Mouse (Mus musculus): Measurements from ENCODE around the gene Ephb4. TPM values are rescaled to one million over a fixed set of nuclear protein-coding genes. Genes with fewer than 3 reads are reported as not detected.
A peak's percentile ranks its signal among the peaks of the same experiment; 100 is the strongest.

Gene Ephb4
- polyA plus RNA-seq, 1 experiment from 2014 or later: 5.8 TPM

DNA sequence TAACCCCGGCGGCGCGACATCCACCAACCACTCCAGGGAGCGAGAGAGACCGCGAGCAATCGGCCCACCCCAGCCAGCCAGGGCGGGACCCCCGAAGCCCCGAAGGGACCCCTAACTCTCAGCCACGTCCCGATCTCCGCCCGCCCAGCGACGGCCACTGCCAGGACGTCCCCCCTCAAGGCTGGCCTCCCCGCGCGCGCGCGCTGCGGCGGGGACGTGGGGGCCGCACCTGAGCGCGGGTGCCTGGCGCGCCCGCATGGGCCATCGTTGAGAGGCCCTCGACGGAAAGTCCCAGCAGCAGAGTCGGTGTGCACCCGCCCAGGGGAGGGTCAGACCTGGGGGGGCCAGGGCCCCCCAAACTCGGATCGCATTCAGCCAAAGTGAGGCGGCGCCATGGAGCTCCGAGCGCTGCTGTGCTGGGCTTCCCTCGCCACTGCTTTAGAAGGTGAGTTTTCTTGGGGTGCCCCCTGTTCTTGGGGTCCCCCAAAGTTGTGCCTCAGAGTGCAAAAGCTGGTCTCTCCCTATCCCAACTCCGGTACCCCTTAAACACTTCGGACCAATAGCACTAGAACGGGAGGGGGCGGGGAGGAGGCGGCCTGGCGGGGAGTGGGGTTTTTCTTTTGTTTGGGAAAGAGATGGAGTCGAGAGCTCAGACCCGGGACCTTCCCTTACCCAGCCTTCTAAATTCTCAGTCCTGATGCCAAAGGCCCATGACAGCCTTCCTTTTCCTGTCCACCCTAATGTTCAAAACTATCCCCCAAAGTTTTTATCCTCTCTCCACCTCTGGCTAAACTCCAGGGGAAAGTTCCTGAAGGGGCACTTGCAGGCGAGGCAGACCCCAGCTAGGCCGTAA, 522 bp downstream of the Ephb4 start:
- Histone ChIP-seq H3K27ac (ENCODE audit: low read depth, low read length) (peak overlapping the region; percentile 78), H3K9ac (ENCODE audit: low read depth, low read length) (peak overlapping the region; percentile 69), H3K4me1 (ENCODE audit: control insufficient read depth, insufficient read depth, low read depth, low read length) (peaks cover 18% of the 10 kb centered on the region), H3K4me3 (ENCODE audit: low read length) (peak overlapping the region; percentile 59), H3K27me3 (replicated peaks; ENCODE audit: control insufficient read depth, insufficient read depth, low read length) (peaks cover 5% of the 10 kb centered on the region; the same call in 1 of the 2 replicates), H3K4me2 (ENCODE audit: low read length) (peak overlapping the region; percentile 81), H3K36me3 (ENCODE audit: control insufficient read depth, insufficient read depth, low read length) (no peaks in the 10 kb centered on the region), H3K9me3 (ENCODE audit: control insufficient read depth, low read length) (no peaks in the 10 kb centered on the region)
- WGBS: under 1% methylated on average over 55 of the region's 55 CpGs
- ATAC-seq: peak; percentile 83

DNA sequence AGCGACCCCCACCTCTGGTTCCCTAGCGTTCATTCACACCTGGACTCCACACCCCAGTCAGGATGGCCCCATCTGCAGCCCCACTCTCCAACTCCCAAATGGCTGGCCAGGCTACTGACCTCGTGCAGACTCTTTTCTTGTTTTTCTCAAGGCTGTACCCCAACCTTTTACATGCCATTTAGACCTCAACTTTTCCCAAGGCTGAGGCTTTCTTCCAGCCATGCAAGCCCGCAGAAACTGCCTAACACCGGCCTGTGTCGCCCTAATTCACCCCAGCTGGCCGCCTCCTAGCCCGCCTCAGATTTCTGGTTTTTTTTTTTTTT, 1.1 kb downstream of the Ephb4 start:
- no peaks in the 10 kb centered on the region for H3K36me3 ChIP-seq (ENCODE audit: control insufficient read depth, insufficient read depth, low read length)
- no peaks in the 10 kb centered on the region for H3K9me3 ChIP-seq (ENCODE audit: control insufficient read depth, low read length)
- no peak for ATAC-seq
- peak overlapping the region; percentile 81 for H3K4me2 ChIP-seq (ENCODE audit: low read length)
- peak overlapping the region; percentile 69 for H3K9ac ChIP-seq (ENCODE audit: low read depth, low read length)
- peaks cover 18% of the 10 kb centered on the region for H3K4me1 ChIP-seq (ENCODE audit: control insufficient read depth, insufficient read depth, low read depth, low read length)
- H3K4me3 ChIP-seq (ENCODE audit: low read length): peak overlapping the region; percentile 59
- H3K27me3 ChIP-seq (replicated peaks; ENCODE audit: control insufficient read depth, insufficient read depth, low read length): peaks cover 5% of the 10 kb centered on the region; the same call in 1 of the 2 replicates
- peak overlapping the region; percentile 40 for H3K27ac ChIP-seq (ENCODE audit: low read depth, low read length)
- 5% methylated on average over 8 of the region's 8 CpGs for WGBS

DNA sequence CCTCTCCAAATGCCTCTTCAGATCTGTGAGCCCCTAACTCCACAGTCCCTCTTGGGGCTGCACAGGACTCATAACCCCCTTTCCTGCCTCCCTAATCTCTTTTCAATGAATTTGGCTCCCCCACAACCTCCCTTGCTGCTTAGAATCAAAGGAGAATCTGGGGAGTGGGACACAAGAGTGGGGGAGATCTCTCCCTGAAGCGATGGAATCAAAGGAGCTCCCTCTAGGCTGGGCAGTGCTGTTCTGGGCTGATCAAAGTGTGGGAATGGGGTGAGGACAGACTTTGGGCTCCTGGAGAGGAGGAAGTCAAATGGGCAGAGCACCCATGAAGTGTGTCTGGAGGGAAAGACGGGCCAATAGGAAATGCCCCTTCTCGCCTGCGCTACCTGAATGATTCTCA, 1.5 kb downstream of the Ephb4 start:
- peak overlapping the region; percentile 81 for H3K4me2 ChIP-seq (ENCODE audit: low read length)
- H3K27ac ChIP-seq (ENCODE audit: low read depth, low read length): no peak overlapping the region
- H3K27me3 ChIP-seq (replicated peaks; ENCODE audit: control insufficient read depth, insufficient read depth, low read length): peaks cover 5% of the 10 kb centered on the region; the same call in 1 of the 2 replicates
- 15% methylated on average over 4 of the region's 4 CpGs for WGBS
- no peaks in the 10 kb centered on the region for H3K36me3 ChIP-seq (ENCODE audit: control insufficient read depth, insufficient read depth, low read length)
- no peak for ATAC-seq
- peak overlapping the region; percentile 69 for H3K9ac ChIP-seq (ENCODE audit: low read depth, low read length)
- H3K9me3 ChIP-seq (ENCODE audit: control insufficient read depth, low read length): no peaks in the 10 kb centered on the region
- H3K4me1 ChIP-seq (ENCODE audit: control insufficient read depth, insufficient read depth, low read depth, low read length): peaks cover 18% of the 10 kb centered on the region
- peak overlapping the region; percentile 59 for H3K4me3 ChIP-seq (ENCODE audit: low read length)

DNA sequence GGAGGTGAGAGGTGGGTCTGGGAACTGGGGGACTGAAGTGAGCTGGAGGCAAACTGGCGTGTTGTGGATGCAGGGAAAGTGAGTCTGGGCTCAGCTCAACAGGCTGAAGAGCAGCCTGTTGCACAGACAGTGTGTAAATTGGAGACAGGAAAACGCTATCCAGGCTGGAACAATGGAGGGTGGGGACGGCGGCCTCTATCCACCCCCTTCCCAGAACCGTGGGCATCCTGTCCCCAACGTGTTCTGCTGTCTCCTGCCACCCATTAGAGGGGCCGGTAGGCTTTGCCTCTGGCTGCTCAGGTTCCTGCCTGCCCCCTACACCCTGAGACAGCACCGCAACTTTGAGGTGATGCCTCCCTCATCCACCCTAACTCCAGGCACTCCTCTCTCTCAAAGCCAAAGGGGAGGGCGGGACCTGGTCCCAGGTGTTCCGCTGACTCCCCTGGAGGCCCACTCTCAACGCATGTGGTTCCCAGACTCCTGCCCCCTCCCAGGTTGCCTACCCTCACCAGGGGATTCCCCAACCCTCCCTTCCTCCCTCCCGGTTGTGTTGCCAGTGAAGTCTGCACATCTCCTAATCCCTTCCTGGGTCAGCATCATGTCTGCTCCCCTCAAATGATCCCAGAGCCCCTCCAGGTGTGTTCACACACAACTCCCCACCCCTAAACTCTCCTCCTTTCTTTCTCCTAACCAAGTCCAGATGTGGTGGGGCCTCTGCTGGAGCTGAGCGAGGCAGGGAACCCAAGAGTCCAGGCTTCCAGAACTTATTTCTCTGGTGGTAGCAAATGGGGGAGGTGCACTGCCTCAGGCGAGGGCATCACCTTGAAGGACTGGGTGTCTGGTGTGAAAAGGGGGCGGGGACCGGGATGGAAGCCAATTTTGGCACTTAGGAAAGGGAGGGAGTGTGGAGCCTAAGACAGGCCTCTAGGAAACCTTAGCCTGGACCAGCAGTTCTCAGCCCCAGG, 2.4 kb downstream of the Ephb4 start:
- peaks cover 18% of the 10 kb centered on the region for H3K4me1 ChIP-seq (ENCODE audit: control insufficient read depth, insufficient read depth, low read depth, low read length)
- H3K27me3 ChIP-seq (replicated peaks; ENCODE audit: control insufficient read depth, insufficient read depth, low read length): peaks cover 5% of the 10 kb centered on the region; the same call in 1 of the 2 replicates
- H3K4me3 ChIP-seq (ENCODE audit: low read length): peak overlapping the region; percentile 59
- H3K36me3 ChIP-seq (ENCODE audit: control insufficient read depth, insufficient read depth, low read length): no peaks in the 10 kb centered on the region
- 24% methylated on average over 16 of the region's 16 CpGs for WGBS
- no peaks in the 10 kb centered on the region for H3K9me3 ChIP-seq (ENCODE audit: control insufficient read depth, low read length)
- peak overlapping the region; percentile 24; the same call in 1 of the 2 replicates for H3K9ac ChIP-seq (ENCODE audit: low read depth, low read length)
- no peak overlapping the region for H3K27ac ChIP-seq (ENCODE audit: low read depth, low read length)
- no peak for ATAC-seq
- H3K4me2 ChIP-seq (ENCODE audit: low read length): peak overlapping the region; percentile 81

DNA sequence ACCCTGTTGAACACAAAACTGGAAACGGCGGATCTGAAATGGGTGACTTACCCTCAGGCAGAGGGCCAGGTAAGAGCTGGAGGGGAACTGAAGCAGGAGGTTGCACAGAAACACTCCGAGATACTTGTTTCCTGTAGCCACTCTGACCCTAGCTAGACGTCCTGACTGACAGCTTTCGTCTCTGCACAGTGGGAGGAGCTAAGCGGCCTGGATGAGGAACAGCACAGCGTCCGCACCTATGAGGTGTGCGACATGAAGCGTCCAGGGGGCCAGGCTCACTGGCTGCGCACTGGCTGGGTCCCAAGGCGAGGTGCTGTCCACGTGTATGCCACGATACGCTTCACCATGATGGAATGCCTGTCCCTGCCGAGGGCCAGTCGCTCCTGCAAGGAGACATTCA, 4.2 kb downstream of the Ephb4 start:
- 90% methylated on average over 17 of the region's 17 CpGs for WGBS
- Histone ChIP-seq H3K27me3 (replicated peaks; ENCODE audit: control insufficient read depth, insufficient read depth, low read length) (peaks cover 5% of the 10 kb centered on the region; the same call in 1 of the 2 replicates), H3K9me3 (ENCODE audit: control insufficient read depth, low read length) (no peaks in the 10 kb centered on the region), H3K4me3 (ENCODE audit: low read length) (no peak overlapping the region), H3K36me3 (ENCODE audit: control insufficient read depth, insufficient read depth, low read length) (no peaks in the 10 kb centered on the region), H3K9ac (ENCODE audit: low read depth, low read length) (no peak overlapping the region), H3K4me1 (ENCODE audit: control insufficient read depth, insufficient read depth, low read depth, low read length) (peaks cover 12% of the 10 kb centered on the region), H3K4me2 (ENCODE audit: low read length) (no peak overlapping the region), H3K27ac (ENCODE audit: low read depth, low read length) (no peak overlapping the region)
- no peak for ATAC-seq

DNA sequence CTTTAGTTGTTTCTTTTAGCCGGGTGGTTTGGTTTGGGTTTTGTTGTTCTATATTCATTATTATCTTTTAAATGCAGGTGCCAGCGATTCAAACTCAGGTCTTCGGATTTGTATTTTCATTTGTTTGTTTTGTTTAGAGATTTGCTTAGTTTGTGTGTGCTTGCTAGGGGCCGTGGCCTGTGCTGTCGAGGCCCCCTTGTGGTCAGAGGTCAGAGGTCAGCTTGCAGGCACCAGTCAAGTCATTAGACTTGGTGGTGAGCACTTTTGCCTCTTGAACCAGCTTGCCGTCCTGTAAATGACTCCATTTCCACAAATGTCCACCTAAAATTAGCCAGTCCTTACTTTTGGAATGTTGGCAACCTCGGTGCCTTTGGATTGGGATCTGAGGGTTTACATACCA, 8.5 kb downstream of the Ephb4 start:
- H3K4me2 ChIP-seq (ENCODE audit: low read length): no peak overlapping the region
- H3K9ac ChIP-seq (ENCODE audit: low read depth, low read length): no peak overlapping the region
- H3K9me3 ChIP-seq (ENCODE audit: control insufficient read depth, low read length): no peaks in the 10 kb centered on the region
- WGBS: 43% methylated on average over 7 of the region's 7 CpGs
- no peak for ATAC-seq
- H3K27ac ChIP-seq (ENCODE audit: low read depth, low read length): no peak overlapping the region
- no peak overlapping the region for H3K4me3 ChIP-seq (ENCODE audit: low read length)
- 0 out of 2 replicates have a peak, but pooled peaks cover 5% of the 10 kb centered on the region for H3K36me3 ChIP-seq (ENCODE audit: control insufficient read depth, insufficient read depth, low read length)
- H3K4me1 ChIP-seq (ENCODE audit: control insufficient read depth, insufficient read depth, low read depth, low read length): no peaks in the 10 kb centered on the region
- H3K27me3 ChIP-seq (replicated peaks; ENCODE audit: control insufficient read depth, insufficient read depth, low read length): no peaks in the 10 kb centered on the region

DNA sequence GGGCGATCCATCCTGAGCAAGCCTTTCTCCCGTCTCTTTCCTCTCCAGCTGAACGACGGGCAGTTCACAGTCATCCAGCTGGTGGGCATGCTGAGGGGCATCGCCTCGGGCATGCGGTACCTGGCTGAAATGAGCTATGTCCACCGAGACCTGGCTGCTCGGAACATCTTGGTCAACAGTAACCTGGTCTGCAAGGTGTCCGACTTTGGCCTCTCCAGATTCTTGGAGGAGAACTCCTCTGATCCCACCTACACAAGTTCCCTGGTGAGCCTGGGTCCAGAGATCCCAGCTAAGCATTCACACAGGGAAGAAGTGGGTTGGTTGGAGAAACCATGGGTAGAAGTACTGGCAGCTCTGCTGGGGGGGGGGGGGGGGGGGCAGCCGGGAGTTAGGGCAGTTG, 19.8 kb downstream of the Ephb4 start:
- H3K27ac ChIP-seq (ENCODE audit: low read depth, low read length): no peak overlapping the region
- no peaks in the 10 kb centered on the region for H3K4me1 ChIP-seq (ENCODE audit: control insufficient read depth, insufficient read depth, low read depth, low read length)
- WGBS: 97% methylated on average over 10 of the region's 11 CpGs
- no peak overlapping the region for H3K9ac ChIP-seq (ENCODE audit: low read depth, low read length)
- no peaks in the 10 kb centered on the region for H3K9me3 ChIP-seq (ENCODE audit: control insufficient read depth, low read length)
- no peak overlapping the region for H3K4me2 ChIP-seq (ENCODE audit: low read length)
- no peaks in the 10 kb centered on the region; the same call in 1 of the 2 replicates for H3K36me3 ChIP-seq (ENCODE audit: control insufficient read depth, insufficient read depth, low read length)
- no peak for ATAC-seq
- no peaks in the 10 kb centered on the region for H3K27me3 ChIP-seq (replicated peaks; ENCODE audit: control insufficient read depth, insufficient read depth, low read length)
- no peak overlapping the region for H3K4me3 ChIP-seq (ENCODE audit: low read length)

DNA sequence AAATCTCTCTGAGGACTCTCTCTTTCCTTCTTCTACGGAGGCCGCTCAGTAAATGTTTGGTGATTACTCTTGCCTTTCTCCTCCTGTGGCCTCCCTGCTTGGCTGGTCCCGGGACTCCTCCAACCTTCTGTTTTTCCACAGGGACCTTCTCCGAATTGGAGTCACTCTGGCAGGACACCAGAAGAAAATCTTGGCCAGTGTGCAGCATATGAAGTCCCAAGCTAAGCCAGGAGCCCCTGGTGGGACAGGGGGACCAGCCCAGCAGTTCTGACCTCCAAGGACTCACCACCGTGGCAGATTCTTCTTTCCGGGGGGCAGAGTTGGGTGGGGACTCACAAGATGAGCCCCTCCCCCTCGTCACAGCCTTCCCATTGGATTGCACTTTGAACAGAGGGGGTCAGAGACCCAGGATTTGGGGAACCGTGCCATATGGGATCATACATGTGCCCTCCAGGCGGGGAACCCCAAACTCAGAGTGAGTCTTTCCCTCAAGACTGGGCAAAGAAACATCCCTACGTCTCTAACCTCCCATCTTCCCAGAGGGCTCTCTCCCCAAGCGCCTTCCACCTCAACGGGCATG, 23.6 kb downstream of the Ephb4 start:
- Histone ChIP-seq H3K36me3 (ENCODE audit: control insufficient read depth, insufficient read depth, low read length) (no peaks in the 10 kb centered on the region; the same call in 1 of the 2 replicates), H3K9ac (ENCODE audit: low read depth, low read length) (no peak overlapping the region), H3K4me3 (ENCODE audit: low read length) (no peak overlapping the region), H3K27me3 (replicated peaks; ENCODE audit: control insufficient read depth, insufficient read depth, low read length) (no peaks in the 10 kb centered on the region; the same call in 1 of the 2 replicates), H3K4me2 (ENCODE audit: low read length) (no peak overlapping the region), H3K27ac (ENCODE audit: low read depth, low read length) (no peak overlapping the region), H3K9me3 (ENCODE audit: control insufficient read depth, low read length) (no peaks in the 10 kb centered on the region), H3K4me1 (ENCODE audit: control insufficient read depth, insufficient read depth, low read depth, low read length) (peaks cover 2% of the 10 kb centered on the region; the same call in 1 of the 2 replicates)
- no peak for ATAC-seq
- WGBS: 84% methylated on average over 12 of the region's 12 CpGs
